Mouse (Mus musculus) C2C12 (cell line): ENCODE data around the gene Hpcal1.

Experiments used
- CEBPB ChIP-seq: IDR thresholded peaks from one replicate; pipeline ENCODE4 v1.6.1; 2011; ENCODE audit warnings: low read depth, mild to moderate bottlenecking, control low read depth, moderate library complexity
- CTCF ChIP-seq: IDR thresholded peaks from one replicate; pipeline ENCODE4 v1.5.1; 2011; ENCODE audit not compliant: control insufficient read depth, insufficient read depth, insufficient read length
- MAX ChIP-seq: IDR thresholded peaks from one replicate; pipeline ENCODE4 v1.6.1; 2011; ENCODE audit warnings: mild to moderate bottlenecking, control low read depth
- MYOG ChIP-seq: IDR thresholded peaks from one replicate; pipeline ENCODE4 v1.6.1; 2011; ENCODE audit not compliant: control insufficient read depth, insufficient read length; ENCODE audit errors: extremely low read depth
- USF1 ChIP-seq: IDR thresholded peaks from one replicate; pipeline ENCODE4 v1.6.1; 2011; ENCODE audit warnings: low read depth, mild to moderate bottlenecking, control low read depth, moderate library complexity

- TF ChIP-seq CTCF (no peak), MYOG (no peak), USF1 (no peak), MAX (no peak), CEBPB (no peak)
Measured at GRCm38 (mm10) chr12:17762286-17762933, 71.8 kb downstream of the Hpcal1 start.
